Mouse (Mus musculus): ENCODE data around the gene Mdga1.
"Not testable (repeated sequence)": the region's sequence is repeated elsewhere in the genome, so short reads cannot be mapped to it uniquely, and the experiment has no call there.

Gene Mdga1

GRCm38 (mm10) chr17:29800096-29800455 is 169.8 kb downstream of the Mdga1 start:
- peak; percentile 59 for DNase-seq (ENCODE audit: low read depth, low spot score)

- DNase-seq (ENCODE audit: low read depth, low spot score) = peak; percentile 51
Observed at GRCm38 (mm10) chr17:29799398-29800095, 170.3 kb downstream of the Mdga1 start.

- peak; percentile 72 for DNase-seq (ENCODE audit: low read depth, low spot score)
Observed at GRCm38 (mm10) chr17:29798151-29798550, 171.7 kb downstream of the Mdga1 start.

- peak; percentile 54 for DNase-seq (ENCODE audit: low read depth, low spot score)
Observed at GRCm38 (mm10) chr17:29796787-29797186, 173.1 kb downstream of the Mdga1 start.

- DNase-seq (ENCODE audit: low read depth, low spot score) = peak; percentile 78
Observed at GRCm38 (mm10) chr17:29796086-29796485, 173.8 kb downstream of the Mdga1 start.

- peak; percentile 27 for DNase-seq (ENCODE audit: low read depth, low spot score)
Observed at GRCm38 (mm10) chr17:29795050-29795770, 174.7 kb downstream of the Mdga1 start.

- DNase-seq (ENCODE audit: low read depth, low spot score) = no peak
Observed at GRCm38 (mm10) chr17:29791531-29792050, 178.3 kb downstream of the Mdga1 start.

GRCm38 (mm10) chr17:29790231-29790740 is 179.6 kb downstream of the Mdga1 start:
- peak; percentile 35 for DNase-seq (ENCODE audit: low read depth, low spot score)

- DNase-seq (ENCODE audit: low read depth, low spot score) = peak; percentile 90
Observed at GRCm38 (mm10) chr17:29789715-29790114, 180.2 kb downstream of the Mdga1 start.

GRCm38 (mm10) chr17:29788573-29788972 is 181.3 kb downstream of the Mdga1 start:
- no peak for DNase-seq (ENCODE audit: low read depth, low spot score)

GRCm38 (mm10) chr17:29784820-29785219 is 185.1 kb downstream of the Mdga1 start:
- DNase-seq (ENCODE audit: low read depth, low spot score) = peak; percentile 88

- DNase-seq (ENCODE audit: low read depth, low spot score) = not testable (repeated sequence)
Observed at GRCm38 (mm10) chr17:29781472-29781871, 188.4 kb downstream of the Mdga1 start.

- no peak for DNase-seq (ENCODE audit: low read depth, low spot score)
Observed at GRCm38 (mm10) chr17:29778021-29778420, 191.9 kb downstream of the Mdga1 start.
